ENCODE assay signal across 8 mouse cellular contexts in genomic region chr17:12880178-12880577, GRCm38 (mm10). TPM values are rescaled to one million over a fixed set of nuclear protein-coding genes. Genes with fewer than 3 reads are reported as not detected.
DNase-seq lines count a peak whose midpoint lies in the region; ATAC-seq and TF ChIP-seq lines count a peak whose summit lies in the region.

No protein-coding gene starts in this region.

- in situ Hi-C loops in ES-E14 (cut with MboI; ENCODE audit: low sequenced_read_pairs in 2 of 2, unreplicated experiment in 2 of 2), result no loop called here

- peak overlapping the region; percentile 7; the same call in 1 of the 2 replicates for H3K9ac ChIP-seq in ES-E14 (ENCODE audit: insufficient read depth, low read depth, low read length, poor library complexity, severe bottlenecking)
- no peak overlapping the region for H3K9ac ChIP-seq in forebrain, postnatal 0 days
- H3K9ac ChIP-seq in neural tube, embryonic 15.5 days (replicated peaks), result no peak overlapping the region

- H3K27ac ChIP-seq in ES-E14 (ENCODE audit: insufficient read depth, low read depth, low read length, poor library complexity, severe bottlenecking), result no peak overlapping the region
- H3K27ac ChIP-seq in forebrain, postnatal 0 days (ENCODE audit: low read depth, low read length), result no peak overlapping the region
- no peak overlapping the region for H3K27ac ChIP-seq in neural tube, embryonic 15.5 days (replicated peaks)

- TF ChIP-seq CTCF in forebrain, postnatal 0 days (IDR thresholded peaks at IDR 0.05; ENCODE audit: low read depth), result peak; percentile 82

- H3K27me3 ChIP-seq in forebrain, postnatal 0 days (ENCODE audit: insufficient read depth, low read length), result no peaks in the 10 kb centered on the region
- H3K27me3 ChIP-seq in neural tube, embryonic 15.5 days (replicated peaks), result no peaks in the 10 kb centered on the region; the same call in 1 of the 2 replicates

- H3K4me1 ChIP-seq in ES-E14 (ENCODE audit: control insufficient read depth in 2 of 2, insufficient read depth in 2 of 2, low read length in 2 of 2, poor library complexity in 1 of 2), result peaks cover 0 to 10% of the 10 kb centered on the region in 2 experiments; a peak in 1 of 4 replicates
- H3K4me1 ChIP-seq in forebrain, postnatal 0 days (ENCODE audit: insufficient read depth), result no peaks in the 10 kb centered on the region
- H3K4me1 ChIP-seq in neural tube, embryonic 15.5 days, result 0 out of 2 replicates have a peak, but pooled peaks cover 5% of the 10 kb centered on the region

- WGBS in forebrain, postnatal 0 days, result 4% methylated on average over 14 of the region's 14 CpGs
- 5% methylated on average over 14 of the region's 14 CpGs for WGBS in neural tube, embryonic 15.5 days

- H3K9me3 ChIP-seq in ES-E14 (ENCODE audit: control insufficient read depth, insufficient read depth, low read depth, low read length), result no peaks in the 10 kb centered on the region
- no peaks in the 10 kb centered on the region for H3K9me3 ChIP-seq in forebrain, postnatal 0 days (ENCODE audit: low read length)
- H3K9me3 ChIP-seq in neural tube, embryonic 15.5 days (replicated peaks), result no peaks in the 10 kb centered on the region

- peak overlapping the region; percentile 39 for H3K4me2 ChIP-seq in forebrain, postnatal 0 days (ENCODE audit: low read depth)
- peak overlapping the region; percentile 43 for H3K4me2 ChIP-seq in neural tube, embryonic 15.5 days

- intact Hi-C loops in heart, postnatal 36 days (cut with DNase I), result loop anchor here (1.0 to 2.0 kb wide), 3 partner anchors 37 to 131 kb away; partner anchors contain the start of gene Mrpl18

- peak; percentile 91 for ATAC-seq in forebrain, postnatal 0 days
- ATAC-seq in neural tube, embryonic 15.5 days (ENCODE audit: low FRiP score), result peak; percentile 76

- H3K36me3 ChIP-seq in ES-E14 (ENCODE audit: control insufficient read depth, insufficient read depth, low read length, poor library complexity, severe bottlenecking), result no peaks in the 10 kb centered on the region
- H3K36me3 ChIP-seq in forebrain, postnatal 0 days (ENCODE audit: insufficient read depth), result no peaks in the 10 kb centered on the region
- no peaks in the 10 kb centered on the region for H3K36me3 ChIP-seq in neural tube, embryonic 15.5 days

- H3K4me3 ChIP-seq in ES-E14 (ENCODE audit: insufficient read depth in 1 of 2, low read depth in 1 of 2, low read length in 2 of 2, poor library complexity in 1 of 2, severe bottlenecking in 1 of 2), result peak overlapping the region in 1 of 2 experiments; percentile 43; a peak in 1 of 4 replicates
- no peak overlapping the region for H3K4me3 ChIP-seq in forebrain, postnatal 0 days (ENCODE audit: low read depth, low read length)
- H3K4me3 ChIP-seq in neural tube, embryonic 15.5 days (replicated peaks), result 0 out of 2 replicates have a peak overlapping the region, but pooled peaks have one; percentile 1

- DNase-seq in ES-E14 (ENCODE audit: low read depth, low spot score), result peak; percentile 87
- DNase-seq in cerebellum, adult 11-12 months, result peak; percentile 67
- DNase-seq in forebrain, postnatal 0 days, result peak; percentile 92
- peak; percentile 80 to 84 for DNase-seq in heart, postnatal 36 days
- peak; percentile 64 to 95 for DNase-seq in layer of hippocampus, adult 18-20 months (ENCODE audit: low spot score in 2 of 2)
- peak; percentile 80 to 81 for DNase-seq in lung, adult 18-20 months
- DNase-seq in testis, postnatal 14 days (ENCODE audit: low spot score), result peak; percentile 77

TF ChIP-seq in ES-E14, 5 proteins besides CTCF, POLR2A, EP300 and RAD21:
- TF ChIP-seq HCFC1 (IDR thresholded peaks at IDR 0.05; ENCODE audit: borderline replicate concordance, insufficient read depth, low read length) (no peak), MAFK (IDR thresholded peaks at IDR 0.05; ENCODE audit: insufficient read depth, low read depth, low read length) (no peak), CHD2 (IDR thresholded peaks at IDR 0.05; ENCODE audit: low read depth, low read length) (no peak), ZC3H11A (IDR thresholded peaks at IDR 0.05; ENCODE audit: borderline replicate concordance, low read depth, low read length) (peak; percentile 62; the same call in 1 of the 2 replicates), ZNF384 (IDR thresholded peaks at IDR 0.05; ENCODE audit: low read depth, low read length) (no peak)
TF ChIP-seq in ES-E14: peak in this region for 1.

RNA-seq across cellular contexts. Expression of gene Mrgprh, which starts 4.3 kb away (rescaled TPM):
- total RNA-seq in ES-E14 (2012; rRNA removed), result not detected in 2 replicates
- not detected in 2 replicates for total RNA-seq in forebrain, postnatal 0 days (2014; rRNA removed)
- polyA plus RNA-seq in forebrain, postnatal 0 days (2015; fragmentation: Nextera tagmentation; extraction: Ambion mirVana), result not detected in 2 replicates
- total RNA-seq in heart, postnatal 36 days (2021), result 1 to 10 TPM; 5.3 to 5.6 TPM
- total RNA-seq in layer of hippocampus, adult 18-20 months (2021), result not detected
- not detected in 2 replicates for polyA plus RNA-seq in neural tube, embryonic 15.5 days (2015; fragmentation: Nextera tagmentation; extraction: Ambion mirVana)

RNA-seq across cellular contexts. Expression of gene Mas1, which starts 12.2 kb away (rescaled TPM):
- total RNA-seq in ES-E14 (2012; rRNA removed), result not detected in 2 replicates
- total RNA-seq in forebrain, postnatal 0 days (2014; rRNA removed), result 1.5 and 2.2 TPM in 2 replicates
- 1.4 and 2.4 TPM in 2 replicates for polyA plus RNA-seq in forebrain, postnatal 0 days (2015; fragmentation: Nextera tagmentation; extraction: Ambion mirVana)
- 1 to 10 TPM in 1 of 2 experiments, under 1 TPM in 1; 0.84 to 1.1 TPM for total RNA-seq in heart, postnatal 36 days (2021)
- 10 to 100 TPM; 60.6 to 71.7 TPM for total RNA-seq in layer of hippocampus, adult 18-20 months (2021)
- polyA plus RNA-seq in neural tube, embryonic 15.5 days (2015; fragmentation: Nextera tagmentation; extraction: Ambion mirVana), result 0.44 and 0.52 TPM in 2 replicates

RNA-seq across cellular contexts. Expression of gene Pnldc1, which starts 29.9 kb away (rescaled TPM):
- 18.7 and 35.5 TPM in 2 replicates for total RNA-seq in ES-E14 (2012; rRNA removed)
- total RNA-seq in forebrain, postnatal 0 days (2014; rRNA removed), result 0.38 and 0.90 TPM in 2 replicates
- polyA plus RNA-seq in forebrain, postnatal 0 days (2015; fragmentation: Nextera tagmentation; extraction: Ambion mirVana), result 1.0 and 1.2 TPM in 2 replicates
- total RNA-seq in heart, postnatal 36 days (2021), result under 1 TPM; 0.38 to 0.50 TPM
- 1 to 10 TPM in 1 of 2 experiments, under 1 TPM in 1; 0.97 to 2.0 TPM for total RNA-seq in layer of hippocampus, adult 18-20 months (2021)
- polyA plus RNA-seq in neural tube, embryonic 15.5 days (2015; fragmentation: Nextera tagmentation; extraction: Ambion mirVana), result 1.0 and 1.5 TPM in 2 replicates

RNA-seq across cellular contexts. Expression of gene Tcp1, which starts 35.3 kb away (rescaled TPM):
- 414 and 519 TPM in 2 replicates for total RNA-seq in ES-E14 (2012; rRNA removed)
- 409 and 432 TPM in 2 replicates for total RNA-seq in forebrain, postnatal 0 days (2014; rRNA removed)
- polyA plus RNA-seq in forebrain, postnatal 0 days (2015; fragmentation: Nextera tagmentation; extraction: Ambion mirVana), result 375 and 418 TPM in 2 replicates
- 100 to 1,000 TPM; 196 to 207 TPM for total RNA-seq in heart, postnatal 36 days (2021)
- total RNA-seq in layer of hippocampus, adult 18-20 months (2021), result 100 to 1,000 TPM; 211 to 215 TPM
- 348 and 362 TPM in 2 replicates for polyA plus RNA-seq in neural tube, embryonic 15.5 days (2015; fragmentation: Nextera tagmentation; extraction: Ambion mirVana)

RNA-seq across cellular contexts. Expression of gene Mrpl18, which starts 36.0 kb away (rescaled TPM):
- 119 and 147 TPM in 2 replicates for total RNA-seq in ES-E14 (2012; rRNA removed)
- 45.7 and 56.9 TPM in 2 replicates for total RNA-seq in forebrain, postnatal 0 days (2014; rRNA removed)
- 86.5 and 104 TPM in 2 replicates for polyA plus RNA-seq in forebrain, postnatal 0 days (2015; fragmentation: Nextera tagmentation; extraction: Ambion mirVana)
- 100 to 1,000 TPM; 153 to 159 TPM for total RNA-seq in heart, postnatal 36 days (2021)
- total RNA-seq in layer of hippocampus, adult 18-20 months (2021), result 10 to 100 TPM; 63.4 to 64.5 TPM
- polyA plus RNA-seq in neural tube, embryonic 15.5 days (2015; fragmentation: Nextera tagmentation; extraction: Ambion mirVana), result 136 and 146 TPM in 2 replicates

Comparison
In these comparisons a context has a peak if more than half of its experiments do, and no peak if none do; other contexts are left out.
1. RNA of gene Mas1, which starts 12.2 kb away (total RNA-seq): 60.6 to 71.7 TPM in layer of hippocampus, adult 18-20 months; 1.5 to 2.2 TPM in forebrain, postnatal 0 days, 0.84 to 1.1 TPM in heart, postnatal 36 days and not detected in ES-E14; every median in the first group is over 10 times any median in the second.
2. Peak in every context shown above with its lines, with median percentiles within 50 percentile points of each other: DNase-seq.